Mouse (Mus musculus): ENCODE results near the gene Magi1. TPM values are rescaled to one million over a fixed set of nuclear protein-coding genes. Genes with fewer than 3 reads are reported as not detected.

The Magi1 gene
- total RNA-seq, 1 experiment from 2014 or later = 0.20 TPM

DNA sequence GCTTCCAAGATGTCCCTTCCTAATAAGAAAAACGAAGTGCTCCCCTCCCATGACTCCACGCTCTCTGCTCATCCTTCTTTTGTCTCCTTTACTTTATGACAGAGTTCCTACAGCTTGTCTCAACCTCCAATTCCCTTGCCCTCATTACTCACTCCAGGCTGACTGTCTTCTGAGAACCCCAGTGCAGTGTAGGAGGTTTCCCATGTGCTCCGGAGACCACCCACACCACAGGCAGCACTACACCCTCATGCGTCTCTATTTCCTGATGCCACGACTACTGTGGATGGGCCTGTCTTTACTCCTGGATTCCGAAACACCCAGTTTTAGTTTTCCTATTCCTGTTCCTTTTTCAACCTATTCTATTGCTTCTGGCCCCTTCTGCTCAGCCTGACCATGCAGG lies 549.9 kb downstream of the Magi1 start:
- ATAC-seq (replicated peaks in 1 of 2; ENCODE audit: insufficient read depth in 1 of 2, low FRiP score in 2 of 2, low TSS enrichment in 1 of 2, low read depth in 1 of 2, poor library complexity in 2 of 2, severe bottlenecking in 2 of 2) = no peak

DNA sequence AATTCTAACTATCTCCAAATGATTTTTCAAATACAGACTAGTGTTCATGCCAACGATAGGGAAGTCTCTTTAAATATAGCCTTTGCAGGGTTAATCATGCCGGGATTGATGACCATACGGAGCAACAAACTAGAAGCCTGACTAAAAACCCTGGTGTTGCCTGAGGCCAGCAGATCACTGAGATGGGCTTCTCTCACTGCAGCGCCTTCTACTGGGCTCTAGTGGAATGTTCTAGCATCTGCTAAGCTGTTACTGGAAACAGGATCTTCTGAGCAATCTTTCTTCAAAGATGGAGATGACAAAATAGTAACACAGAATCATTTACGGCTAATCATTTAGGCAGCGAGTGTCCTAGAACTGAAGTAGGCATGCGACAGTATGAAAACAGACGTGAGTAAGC lies 554.0 kb downstream of the Magi1 start:
- 0 out of 4 replicates have a peak, but pooled peaks of 1 of the 2 experiments have one; percentile 62 for ATAC-seq (replicated peaks in 1 of 2; ENCODE audit: insufficient read depth in 1 of 2, low FRiP score in 2 of 2, low TSS enrichment in 1 of 2, low read depth in 1 of 2, poor library complexity in 2 of 2, severe bottlenecking in 2 of 2)

DNA sequence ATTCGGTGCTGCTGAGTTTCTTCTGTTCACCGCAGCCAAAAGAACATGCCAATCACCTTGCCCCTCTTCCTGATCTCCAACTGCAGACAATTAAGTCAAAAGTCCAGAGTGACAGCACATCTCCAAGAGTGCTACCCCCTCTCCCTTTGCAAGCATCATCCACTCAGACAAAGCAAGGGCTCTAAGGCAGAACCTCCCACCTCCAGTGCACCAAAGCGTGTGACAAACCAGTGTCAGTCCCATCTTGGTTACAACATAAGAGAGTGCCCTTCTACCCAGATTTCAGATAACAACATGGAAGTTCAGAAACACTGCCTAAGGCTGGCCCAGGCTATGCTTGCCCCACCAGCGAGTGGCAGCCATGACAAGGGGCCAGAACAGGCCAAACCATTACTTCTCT lies 554.9 kb downstream of the Magi1 start:
- no peak for ATAC-seq (replicated peaks in 1 of 2; ENCODE audit: insufficient read depth in 1 of 2, low FRiP score in 2 of 2, low TSS enrichment in 1 of 2, low read depth in 1 of 2, poor library complexity in 2 of 2, severe bottlenecking in 2 of 2)

DNA sequence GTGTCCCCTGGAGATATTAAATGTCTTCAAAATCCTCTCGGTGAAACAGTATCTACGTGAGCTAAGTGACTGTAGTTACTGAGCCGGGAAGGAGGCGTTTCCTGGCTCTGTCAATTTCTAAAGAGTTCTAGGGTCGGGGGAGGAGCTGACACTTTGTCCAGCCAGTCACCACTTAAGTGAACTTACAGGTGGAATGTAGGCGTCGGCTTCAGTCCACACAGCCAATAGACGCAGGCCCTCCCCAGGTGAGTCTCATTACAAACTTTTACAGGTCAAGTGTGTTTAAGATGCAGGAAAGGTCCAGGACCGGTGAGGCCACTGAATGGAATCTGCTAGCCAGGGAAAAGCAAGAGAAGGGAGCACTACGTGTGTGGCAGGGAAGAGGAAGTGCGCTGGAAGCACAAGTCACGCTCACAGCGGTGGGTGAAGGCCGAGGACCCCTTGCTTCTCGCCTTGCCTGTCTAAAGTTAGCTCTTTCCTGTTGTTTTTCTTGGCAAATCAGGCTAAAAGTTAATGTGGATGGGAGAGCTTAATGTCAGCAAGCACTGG lies 556.0 kb downstream of the Magi1 start:
- ATAC-seq (replicated peaks in 1 of 2; ENCODE audit: insufficient read depth in 1 of 2, low FRiP score in 2 of 2, low TSS enrichment in 1 of 2, low read depth in 1 of 2, poor library complexity in 2 of 2, severe bottlenecking in 2 of 2) = peak; percentile 29 to 37; a peak in 3 of 4 replicates

DNA sequence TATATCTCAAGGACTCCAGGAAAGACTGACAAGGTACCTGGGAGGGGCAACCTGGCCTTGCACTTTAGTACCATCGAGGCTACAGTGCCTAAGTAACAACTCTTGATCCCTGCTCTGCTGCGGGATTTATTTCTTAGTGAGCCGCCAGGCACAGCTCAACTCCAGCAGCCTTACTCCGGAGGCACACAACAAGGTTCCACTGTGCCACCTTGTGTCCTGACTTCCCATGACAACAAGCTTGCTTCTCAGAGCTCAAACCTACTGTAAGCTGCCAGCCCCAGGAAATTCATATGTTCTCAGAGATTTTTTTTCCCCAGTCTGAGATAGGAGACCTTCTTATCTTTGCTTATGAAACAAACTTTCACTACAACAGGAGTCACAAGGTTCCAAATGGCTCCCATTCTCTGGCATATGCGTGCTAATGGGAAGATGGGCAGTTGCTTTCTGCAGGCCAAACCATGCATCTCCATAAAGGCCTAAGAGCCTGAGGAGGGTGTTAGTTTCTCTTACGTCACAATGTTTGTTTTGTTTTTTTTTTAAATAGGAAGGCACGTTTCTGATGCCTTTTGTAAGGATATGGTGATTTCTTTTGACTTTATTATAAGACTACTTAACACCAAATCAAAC lies 556.8 kb downstream of the Magi1 start:
- ATAC-seq (replicated peaks in 1 of 2; ENCODE audit: insufficient read depth in 1 of 2, low FRiP score in 2 of 2, low TSS enrichment in 1 of 2, low read depth in 1 of 2, poor library complexity in 2 of 2, severe bottlenecking in 2 of 2) = 0 out of 4 replicates have a peak, but pooled peaks of 1 of the 2 experiments have one; percentile 12

DNA sequence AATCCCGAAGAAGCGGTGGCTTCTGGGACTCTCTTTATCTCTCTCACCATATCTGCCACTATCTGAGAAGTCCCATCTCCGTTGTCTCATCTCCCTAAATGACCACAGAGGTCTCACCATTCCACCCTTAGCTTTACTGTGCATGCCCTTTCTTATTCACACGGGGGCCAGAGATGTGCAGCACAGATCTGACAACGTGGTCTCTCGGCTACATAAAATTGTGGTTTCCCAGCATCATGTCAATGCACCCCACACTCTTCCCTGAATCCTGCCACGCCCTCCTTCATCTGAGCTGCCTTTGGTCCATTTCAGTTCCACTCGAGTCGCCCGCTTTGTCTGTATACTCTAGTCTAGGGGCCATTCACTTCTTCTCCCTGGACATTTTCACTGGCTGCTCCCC lies 557.6 kb downstream of the Magi1 start:
- no peak for ATAC-seq (replicated peaks in 1 of 2; ENCODE audit: insufficient read depth in 1 of 2, low FRiP score in 2 of 2, low TSS enrichment in 1 of 2, low read depth in 1 of 2, poor library complexity in 2 of 2, severe bottlenecking in 2 of 2)

DNA sequence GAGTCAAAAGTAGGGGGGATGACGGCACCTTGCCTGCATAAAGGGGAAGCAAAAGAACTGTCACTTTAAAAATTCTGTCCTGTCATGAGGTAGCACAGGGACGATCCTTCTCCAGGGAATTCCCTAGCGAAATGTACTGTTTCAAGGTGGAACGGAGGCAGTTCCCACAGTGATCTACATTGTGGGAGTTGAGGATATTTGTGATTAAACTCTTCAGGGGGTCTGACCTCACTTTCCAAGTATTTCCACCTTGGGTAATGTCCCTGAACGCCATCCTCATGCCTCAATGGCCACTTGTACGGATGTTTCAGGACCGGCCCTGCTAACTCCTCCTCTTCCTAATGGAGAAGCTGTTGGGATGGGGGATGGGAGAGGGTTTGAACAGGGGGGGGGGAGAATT lies 559.0 kb downstream of the Magi1 start:
- ATAC-seq (replicated peaks in 1 of 2; ENCODE audit: insufficient read depth in 1 of 2, low FRiP score in 2 of 2, low TSS enrichment in 1 of 2, low read depth in 1 of 2, poor library complexity in 2 of 2, severe bottlenecking in 2 of 2) = no peak

DNA sequence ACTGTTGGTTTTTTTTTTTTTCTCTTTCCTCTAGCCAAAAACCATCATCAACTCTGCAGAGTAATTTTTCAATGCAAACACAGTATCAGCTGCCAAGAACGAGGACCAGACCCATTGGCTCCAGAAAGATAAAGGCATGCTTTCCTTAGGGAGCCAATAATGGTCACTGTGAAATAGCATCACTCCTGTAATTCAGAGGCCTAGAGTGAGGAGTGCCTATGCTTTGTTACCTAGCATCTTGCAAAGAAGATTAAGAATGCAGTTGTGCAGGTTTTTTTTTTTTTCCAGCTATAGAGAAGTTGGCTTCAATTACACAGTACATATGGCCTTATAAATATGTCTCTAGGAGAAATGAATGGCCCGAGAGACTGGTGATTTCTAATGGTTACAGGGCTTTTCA lies 560.5 kb downstream of the Magi1 start:
- no peak for ATAC-seq (replicated peaks in 1 of 2; ENCODE audit: insufficient read depth in 1 of 2, low FRiP score in 2 of 2, low TSS enrichment in 1 of 2, low read depth in 1 of 2, poor library complexity in 2 of 2, severe bottlenecking in 2 of 2)

DNA sequence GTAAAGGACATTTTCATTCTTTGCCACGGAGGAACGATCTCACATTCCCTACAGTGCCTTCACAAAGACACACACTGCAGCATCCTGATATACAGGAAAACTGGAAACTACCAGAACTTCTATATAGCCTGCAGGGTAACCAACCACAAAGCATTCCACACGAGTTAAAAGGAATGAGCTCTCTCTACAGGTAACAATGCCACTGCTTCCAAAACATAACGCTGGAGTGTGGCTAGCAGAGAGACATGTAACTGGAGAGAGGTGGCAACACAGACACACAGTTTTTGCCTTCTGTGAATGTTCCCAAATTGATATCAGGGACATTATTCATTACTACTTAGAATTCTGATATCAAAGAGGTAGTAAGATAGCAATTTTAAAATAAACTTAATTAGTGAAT lies 564.2 kb downstream of the Magi1 start:
- ATAC-seq (replicated peaks in 1 of 2; ENCODE audit: insufficient read depth in 1 of 2, low FRiP score in 2 of 2, low TSS enrichment in 1 of 2, low read depth in 1 of 2, poor library complexity in 2 of 2, severe bottlenecking in 2 of 2) = no peak

DNA sequence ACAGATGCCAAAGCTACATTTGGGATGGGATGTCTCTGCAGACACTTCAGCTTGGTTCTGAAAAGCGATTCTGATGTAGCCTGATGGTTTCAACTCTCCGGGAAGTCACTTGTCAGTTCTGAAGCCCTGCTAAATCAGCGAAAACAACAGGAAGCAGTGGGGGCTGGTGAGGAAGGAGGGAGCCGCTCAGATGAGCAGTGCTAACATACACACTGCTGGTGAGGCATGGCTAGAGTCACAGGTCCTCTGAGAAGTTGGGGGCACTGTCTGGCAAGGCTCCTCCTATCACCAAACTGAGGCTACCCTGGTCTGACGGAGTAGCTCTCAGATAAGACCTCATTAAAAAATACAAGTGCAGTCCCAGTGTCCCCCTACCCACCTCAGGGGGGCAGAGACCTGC lies 565.3 kb downstream of the Magi1 start:
- peak; percentile 49 to 70; a peak in 3 of 4 replicates for ATAC-seq (replicated peaks in 1 of 2; ENCODE audit: insufficient read depth in 1 of 2, low FRiP score in 2 of 2, low TSS enrichment in 1 of 2, low read depth in 1 of 2, poor library complexity in 2 of 2, severe bottlenecking in 2 of 2)

DNA sequence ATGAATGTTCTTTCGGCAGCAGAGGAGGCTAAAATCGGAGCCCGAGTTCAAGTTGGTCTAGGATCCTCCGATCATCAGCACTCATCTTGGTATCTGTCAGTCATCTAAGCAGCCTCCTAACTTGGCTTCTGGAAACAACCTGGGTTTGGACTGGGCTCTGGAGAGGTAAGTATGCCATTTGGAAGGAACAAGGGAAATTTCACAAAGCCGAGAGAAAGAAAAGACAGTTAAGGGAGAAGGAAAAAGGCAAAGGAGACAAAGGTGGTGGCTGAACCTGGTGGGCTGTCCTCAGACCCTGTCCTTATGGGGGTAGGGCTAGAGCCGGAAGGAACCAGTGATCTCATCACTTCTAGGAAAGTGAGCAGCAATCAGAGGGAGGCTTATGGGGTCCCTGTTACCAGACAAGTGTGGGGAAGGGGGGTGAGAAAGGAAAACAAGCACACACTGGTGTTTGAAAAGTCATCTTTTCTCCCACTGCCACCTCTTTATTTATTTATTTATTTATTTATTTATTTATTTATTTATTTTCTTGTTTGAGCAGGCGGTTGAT lies 565.8 kb downstream of the Magi1 start:
- no peak for ATAC-seq (replicated peaks in 1 of 2; ENCODE audit: insufficient read depth in 1 of 2, low FRiP score in 2 of 2, low TSS enrichment in 1 of 2, low read depth in 1 of 2, poor library complexity in 2 of 2, severe bottlenecking in 2 of 2)

DNA sequence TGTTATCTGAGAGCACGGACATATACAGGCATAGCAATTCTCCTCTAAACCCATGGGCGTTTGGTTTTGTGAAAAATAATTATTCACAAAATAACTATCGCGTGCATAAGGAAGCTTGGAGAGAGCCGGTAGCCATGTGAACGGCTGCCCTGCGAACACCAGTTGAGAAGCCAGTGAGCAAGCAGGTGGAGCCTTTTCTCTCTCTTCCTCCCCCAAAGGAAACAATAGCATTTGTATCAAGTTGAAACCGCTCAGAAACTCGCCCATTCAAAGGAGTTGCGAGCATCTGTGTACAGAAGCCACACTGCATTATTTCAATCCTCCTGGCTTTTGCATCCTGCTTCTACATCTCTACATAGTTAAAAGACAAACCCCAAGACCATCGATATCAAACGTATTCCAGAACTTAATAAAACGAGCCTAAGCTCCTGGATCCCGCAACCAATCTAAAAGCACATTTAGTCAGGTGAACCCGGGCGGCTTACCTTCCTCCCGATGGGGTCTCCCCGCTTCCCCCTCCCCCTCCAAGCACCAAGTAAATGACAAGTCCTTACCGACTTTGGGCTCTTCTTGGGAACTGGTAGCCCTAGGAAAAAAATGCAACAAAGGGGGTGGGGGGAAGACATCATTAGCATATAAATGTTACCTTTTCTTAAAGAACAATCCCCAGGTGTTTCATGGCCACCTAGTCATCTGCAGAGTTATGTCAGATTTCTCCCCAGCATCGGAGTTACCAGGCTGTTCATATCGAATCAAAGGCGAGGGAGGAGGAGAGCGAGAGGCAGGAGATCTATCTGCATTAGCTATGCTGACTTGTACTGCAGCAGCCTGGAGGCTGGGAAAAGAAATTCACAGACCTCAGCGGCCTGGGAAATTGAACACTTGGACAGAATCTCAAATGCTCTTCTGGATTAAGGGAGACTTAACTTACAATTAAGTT lies 566.8 kb downstream of the Magi1 start:
- ATAC-seq (replicated peaks in 1 of 2; ENCODE audit: insufficient read depth in 1 of 2, low FRiP score in 2 of 2, low TSS enrichment in 1 of 2, low read depth in 1 of 2, poor library complexity in 2 of 2, severe bottlenecking in 2 of 2) = peak; percentile 21 to 40; a peak in 2 of 4 replicates

DNA sequence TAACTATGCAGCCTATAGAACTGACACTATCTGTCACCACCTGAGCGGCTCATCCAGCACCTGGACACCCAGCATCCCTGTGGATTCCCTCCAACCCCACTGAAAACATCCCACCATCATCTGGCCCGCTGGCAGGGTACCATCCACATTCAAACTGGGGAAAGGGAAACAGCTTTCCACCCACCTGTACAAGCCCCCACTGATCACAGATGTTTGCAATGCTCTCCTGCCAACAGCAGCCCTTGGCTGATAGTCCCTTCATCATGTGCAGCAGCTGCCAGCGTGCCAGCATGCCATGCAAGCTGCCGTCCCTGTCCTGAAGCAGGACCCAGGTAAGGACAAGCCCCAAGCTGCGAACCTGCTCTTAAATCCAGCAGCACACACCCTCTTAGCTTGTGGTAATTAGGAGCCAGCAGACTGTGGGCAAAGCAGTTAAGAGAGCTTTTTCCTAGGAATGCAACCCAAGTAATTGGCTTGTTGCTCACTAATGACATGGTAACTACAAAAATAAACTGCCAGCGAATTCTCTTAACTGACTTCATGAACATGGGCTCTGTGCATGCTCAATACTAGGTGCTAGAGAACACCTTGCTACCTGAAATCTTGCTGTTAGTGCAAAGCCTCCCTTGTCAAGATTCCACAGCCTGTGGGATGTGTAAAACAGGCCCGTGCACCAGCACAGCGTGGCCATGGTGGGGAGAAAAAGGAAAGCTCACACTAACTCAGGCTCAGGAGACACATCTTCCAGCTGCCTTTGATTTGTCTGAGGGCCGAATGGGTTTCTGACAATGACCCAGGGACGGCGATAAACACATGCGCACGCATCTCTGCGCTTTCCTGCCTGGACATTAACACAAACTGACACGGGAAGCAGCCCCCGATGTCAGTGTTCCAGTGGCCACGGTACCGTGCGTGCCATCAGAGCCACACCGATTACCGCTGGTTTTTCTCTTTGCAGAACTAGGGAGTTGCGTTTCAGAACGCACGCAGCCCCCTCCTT lies 568.2 kb downstream of the Magi1 start:
- no peak for ATAC-seq (replicated peaks in 1 of 2; ENCODE audit: insufficient read depth in 1 of 2, low FRiP score in 2 of 2, low TSS enrichment in 1 of 2, low read depth in 1 of 2, poor library complexity in 2 of 2, severe bottlenecking in 2 of 2)

DNA sequence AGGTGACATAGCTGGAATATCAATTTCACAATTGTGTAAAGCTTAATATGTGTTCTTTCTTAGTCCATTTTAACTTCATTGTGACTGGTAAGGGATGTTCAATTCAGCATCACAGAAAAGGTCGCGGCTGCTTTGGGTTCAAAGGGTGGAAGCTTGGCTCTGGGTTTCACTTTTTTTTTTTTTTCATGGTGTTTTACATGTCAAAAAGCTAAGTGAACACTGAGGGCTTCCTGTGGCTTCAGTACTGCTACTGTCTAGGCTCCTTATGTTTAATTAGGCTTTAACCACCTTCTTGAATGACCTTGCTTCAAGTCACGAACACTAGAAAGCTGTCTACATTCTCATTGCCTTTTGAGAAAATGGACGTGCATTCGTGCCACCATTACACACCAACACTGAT lies 579.4 kb downstream of the Magi1 start:
- ATAC-seq (replicated peaks in 1 of 2; ENCODE audit: insufficient read depth in 1 of 2, low FRiP score in 2 of 2, low TSS enrichment in 1 of 2, low read depth in 1 of 2, poor library complexity in 2 of 2, severe bottlenecking in 2 of 2) = no peak

DNA sequence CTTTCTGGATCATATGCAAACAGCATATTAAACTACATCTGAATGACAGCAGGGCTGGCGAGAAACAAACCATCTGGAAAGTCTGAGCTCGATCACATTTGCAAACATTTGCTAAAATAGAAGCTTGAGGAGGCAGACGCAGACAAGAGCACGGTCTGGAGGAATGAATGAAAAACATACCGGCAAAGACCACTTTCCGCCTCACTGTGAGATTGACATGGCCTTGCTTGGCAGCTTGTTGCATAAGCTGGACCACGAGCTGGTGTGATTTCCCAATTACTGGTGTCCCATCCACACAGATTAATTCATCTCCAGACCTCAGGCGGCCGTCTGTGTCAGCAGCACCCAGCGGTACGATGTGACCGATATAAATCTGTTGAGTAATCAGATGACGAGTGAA lies 584.3 kb downstream of the Magi1 start:
- ATAC-seq (replicated peaks in 1 of 2; ENCODE audit: insufficient read depth in 1 of 2, low FRiP score in 2 of 2, low TSS enrichment in 1 of 2, low read depth in 1 of 2, poor library complexity in 2 of 2, severe bottlenecking in 2 of 2) = no peak

DNA sequence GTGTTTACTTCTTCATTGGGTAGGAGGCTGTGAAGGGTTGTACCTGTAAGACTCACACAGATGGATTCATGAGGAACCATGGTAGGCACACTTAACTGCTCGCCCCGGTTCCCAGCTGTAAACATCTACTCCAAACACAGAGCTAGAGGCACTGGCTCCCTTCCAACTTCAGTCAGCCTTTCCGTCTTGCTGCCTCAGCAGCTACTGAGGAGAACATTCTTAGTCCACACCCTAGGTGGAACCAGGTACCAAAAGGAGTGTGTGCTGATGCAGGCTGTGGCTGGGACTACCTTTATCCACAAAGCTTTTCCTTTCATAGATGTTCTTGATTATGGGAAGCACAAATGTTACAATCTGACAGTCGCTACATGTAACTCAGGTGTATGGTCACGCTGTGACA lies 585.8 kb downstream of the Magi1 start:
- no peak for ATAC-seq (replicated peaks in 1 of 2; ENCODE audit: insufficient read depth in 1 of 2, low FRiP score in 2 of 2, low TSS enrichment in 1 of 2, low read depth in 1 of 2, poor library complexity in 2 of 2, severe bottlenecking in 2 of 2)

DNA sequence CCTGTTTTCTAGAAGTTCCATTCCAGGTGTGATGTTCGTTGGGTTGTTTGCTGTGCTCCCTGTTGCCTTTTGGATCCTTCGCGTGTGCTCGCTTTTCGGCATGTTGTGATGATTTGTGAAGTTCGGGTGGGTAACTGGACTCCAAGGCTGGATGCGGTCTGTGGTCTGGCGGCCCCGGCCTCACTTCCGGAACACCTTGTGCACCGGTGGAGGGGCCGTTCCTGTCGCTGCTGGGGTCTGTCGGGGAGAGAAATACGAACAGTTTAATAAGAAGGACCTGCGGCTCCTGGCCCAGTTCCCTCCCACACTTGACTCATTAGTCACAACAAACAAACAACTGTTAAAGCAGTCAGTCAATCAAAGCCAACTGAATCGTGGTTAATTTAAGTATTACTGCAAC lies 605.0 kb downstream of the Magi1 start:
- ATAC-seq (replicated peaks in 1 of 2; ENCODE audit: insufficient read depth in 1 of 2, low FRiP score in 2 of 2, low TSS enrichment in 1 of 2, low read depth in 1 of 2, poor library complexity in 2 of 2, severe bottlenecking in 2 of 2) = peak; percentile 37 to 64
